Mouse (Mus musculus): Measurements from ENCODE around the gene Gpr101.

Gpr101 gene

DNA sequence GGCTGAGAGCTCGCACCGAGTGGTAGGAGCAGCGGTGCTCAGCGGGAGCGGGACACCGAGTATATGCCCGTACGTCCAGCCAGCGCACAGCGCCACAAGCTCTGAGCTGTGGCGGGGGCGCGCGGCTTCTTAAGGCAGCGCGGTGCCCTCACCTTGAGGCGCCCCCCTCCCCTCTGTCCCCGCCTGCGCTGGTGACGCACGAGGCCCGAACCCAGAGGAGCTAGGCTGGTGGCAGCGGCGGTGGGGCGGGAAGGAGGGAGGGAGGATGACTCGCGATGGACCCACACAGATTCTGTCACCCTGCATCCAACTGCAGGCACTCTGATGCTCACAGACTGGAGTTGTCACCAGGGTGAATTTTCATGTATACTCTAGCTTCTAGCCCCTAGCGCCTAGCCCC lies at the start of gene Gpr101:
Gene Gpr101 (minus strand): TSS at position 124 of the 400 bp plus-strand sequence.
- DNase-seq = no peak

DNA sequence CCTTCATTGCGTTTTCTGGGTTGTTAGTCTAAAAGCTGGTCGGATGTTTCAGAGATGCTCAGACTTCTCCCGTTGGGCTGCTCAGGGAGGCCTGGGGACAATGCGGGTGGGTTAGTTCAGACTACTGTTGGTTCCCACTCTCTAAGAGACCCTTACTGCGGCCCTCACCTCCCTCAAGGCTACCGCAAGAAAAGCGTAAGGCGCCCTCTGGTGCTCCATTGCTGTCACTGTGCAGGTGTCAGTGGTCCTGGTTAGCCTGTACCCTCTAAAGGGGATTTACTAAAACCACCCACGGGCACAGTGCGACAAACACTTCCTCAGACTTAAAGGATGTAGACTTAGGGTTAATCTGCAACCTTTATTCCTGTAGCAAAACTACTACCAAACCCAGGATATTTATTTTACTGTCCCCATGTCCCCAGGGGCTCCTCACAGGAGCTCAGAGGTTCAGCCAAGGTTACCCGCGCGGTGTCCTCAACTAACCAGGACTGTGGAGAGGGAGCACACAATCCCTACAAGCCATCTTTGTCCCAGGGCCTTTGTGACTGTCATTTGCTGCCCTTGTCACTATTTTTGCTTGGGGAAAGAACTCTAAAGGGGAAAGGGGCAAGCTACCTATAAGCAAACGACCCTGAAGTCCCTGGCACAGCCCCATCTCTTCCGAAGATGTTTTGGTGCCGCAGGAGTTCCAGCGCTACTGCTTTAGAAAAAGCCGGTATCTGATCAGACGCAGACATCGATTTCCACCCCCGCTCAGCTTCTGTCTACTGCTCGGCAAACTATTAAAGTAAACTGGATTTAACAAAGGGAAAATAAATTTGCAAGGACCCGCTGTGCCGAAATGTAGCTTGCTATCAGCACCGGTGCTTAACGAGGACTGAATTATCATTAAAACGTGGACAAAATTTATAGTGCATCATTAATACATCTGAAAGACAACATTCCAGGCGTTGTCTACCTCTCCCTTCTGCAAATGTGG lies 17.8 kb upstream of the Gpr101 start:
- DNase-seq = no peak

- DNase-seq = no peak
Measured at GRCm38 (mm10) chrX:57506247-57506646, 2.7 kb upstream of the Gpr101 start.

All from lung, adult 18-20 months (tissue).